8 mouse cellular contexts compared by ENCODE assay signal in genomic region chr7:44474419-44474818, GRCm38 (mm10). TPM values are rescaled to one million over a fixed set of nuclear protein-coding genes. Genes with fewer than 3 reads are reported as not detected.
A peak's percentile ranks its signal among the peaks of the same experiment; 100 is the strongest.
DNase-seq lines count a peak whose midpoint lies in the region; ATAC-seq lines count a peak whose summit lies in the region.

No protein-coding gene starts in this region.

- no peaks in the 10 kb centered on the region for H3K36me3 ChIP-seq in forebrain, embryonic 12.5 days (replicated peaks)
- no peaks in the 10 kb centered on the region for H3K36me3 ChIP-seq in heart, embryonic 15.5 days
- no peaks in the 10 kb centered on the region for H3K36me3 ChIP-seq in neural tube, embryonic 14.5 days (ENCODE audit: control insufficient read depth, insufficient read depth, low read length)

- no peaks in the 10 kb centered on the region for H3K9me3 ChIP-seq in forebrain, embryonic 12.5 days
- H3K9me3 ChIP-seq in heart, embryonic 15.5 days (replicated peaks) = no peaks in the 10 kb centered on the region
- H3K9me3 ChIP-seq in neural tube, embryonic 14.5 days (ENCODE audit: control insufficient read depth, low read length) = no peaks in the 10 kb centered on the region

- no peak overlapping the region for H3K4me2 ChIP-seq in forebrain, embryonic 12.5 days
- H3K4me2 ChIP-seq in heart, embryonic 15.5 days = peak overlapping the region; percentile 65
- no peak overlapping the region for H3K4me2 ChIP-seq in neural tube, embryonic 14.5 days (ENCODE audit: low read depth, low read length)

- peak; percentile 56 to 63 for DNase-seq in cerebellum, adult 18-20 months
- no peak for DNase-seq in cerebellum, adult 11 months
- peak; percentile 86 for DNase-seq in left cerebral cortex, adult 11 months (ENCODE audit: low spot score)
- DNase-seq in ovary, postnatal 14 days (ENCODE audit: low spot score) = no peak
- no peak for DNase-seq in T-cell, adult 2 months (ENCODE audit: low spot score)

- peaks cover 39% of the 10 kb centered on the region for H3K27me3 ChIP-seq in forebrain, embryonic 12.5 days
- 0 out of 2 replicates have a peak, but pooled peaks cover 4% of the 10 kb centered on the region for H3K27me3 ChIP-seq in heart, embryonic 15.5 days
- H3K27me3 ChIP-seq in neural tube, embryonic 14.5 days (ENCODE audit: control insufficient read depth, insufficient read depth, low read length) = no peaks in the 10 kb centered on the region

- WGBS in forebrain, embryonic 12.5 days = 16% methylated on average over 4 of the region's 4 CpGs
- WGBS in heart, embryonic 15.5 days = 10% methylated on average over 4 of the region's 4 CpGs
- 13% methylated on average over 3 of the region's 4 CpGs for WGBS in neural tube, embryonic 14.5 days

- H3K4me1 ChIP-seq in forebrain, embryonic 12.5 days = peaks cover 33% of the 10 kb centered on the region
- H3K4me1 ChIP-seq in heart, embryonic 15.5 days (replicated peaks) = peaks cover 46% of the 10 kb centered on the region
- H3K4me1 ChIP-seq in neural tube, embryonic 14.5 days (ENCODE audit: control insufficient read depth, insufficient read depth, low read length) = peaks cover 7% of the 10 kb centered on the region

- peak; percentile 83 for ATAC-seq in forebrain, embryonic 12.5 days (ENCODE audit: low FRiP score)
- ATAC-seq in heart, embryonic 15.5 days (replicated peaks; ENCODE audit: insufficient number of reproducible peaks, insufficient read depth, low FRiP score, low read depth) = no peak
- peak; percentile 78 for ATAC-seq in neural tube, embryonic 14.5 days (ENCODE audit: low read depth)

- no peak overlapping the region for H3K4me3 ChIP-seq in forebrain, embryonic 12.5 days (replicated peaks)
- H3K4me3 ChIP-seq in heart, embryonic 15.5 days = peak overlapping the region; percentile 56
- H3K4me3 ChIP-seq in neural tube, embryonic 14.5 days (ENCODE audit: low read depth, low read length) = no peak overlapping the region

- peak overlapping the region; percentile 36; the same call in 1 of the 2 replicates for H3K9ac ChIP-seq in forebrain, embryonic 12.5 days
- H3K9ac ChIP-seq in heart, embryonic 15.5 days = peak overlapping the region; percentile 75
- H3K9ac ChIP-seq in neural tube, embryonic 14.5 days (replicated peaks; ENCODE audit: low read depth, low read length) = 0 out of 2 replicates have a peak overlapping the region, but pooled peaks have one; percentile 25

- H3K27ac ChIP-seq in forebrain, embryonic 12.5 days = peak overlapping the region; percentile 39
- peak overlapping the region; percentile 99 for H3K27ac ChIP-seq in heart, embryonic 15.5 days
- H3K27ac ChIP-seq in neural tube, embryonic 14.5 days (ENCODE audit: low read depth, low read length) = peak overlapping the region; percentile 60; the same call in 1 of the 2 replicates

RNA-seq across cellular contexts. Expression of gene Josd2, which starts 6.6 kb away (rescaled TPM):
- 47.2 and 56.8 TPM in 2 replicates for polyA plus RNA-seq in forebrain, embryonic 12.5 days (2016; fragmentation: Nextera tagmentation; extraction: Ambion mirVana)
- 134 and 146 TPM in 2 replicates for polyA plus RNA-seq in heart, embryonic 15.5 days (2015; fragmentation: Nextera tagmentation; extraction: Ambion mirVana)
- polyA plus RNA-seq in neural tube, embryonic 14.5 days (2014; fragmentation: Nextera tagmentation; extraction: Ambion mirVana) = 26.9 and 33.4 TPM in 2 replicates

RNA-seq across cellular contexts. Expression of gene Aspdh, which starts 9.2 kb away (rescaled TPM):
- polyA plus RNA-seq in forebrain, embryonic 12.5 days (2016; fragmentation: Nextera tagmentation; extraction: Ambion mirVana) = 4.8 TPM in 2 replicates
- 0.43 and 0.74 TPM in 2 replicates for polyA plus RNA-seq in heart, embryonic 15.5 days (2015; fragmentation: Nextera tagmentation; extraction: Ambion mirVana)
- polyA plus RNA-seq in neural tube, embryonic 14.5 days (2014; fragmentation: Nextera tagmentation; extraction: Ambion mirVana) = 3.3 and 5.2 TPM in 2 replicates

RNA-seq across cellular contexts. Expression of gene Emc10, which starts 21.9 kb away (rescaled TPM):
- 121 and 125 TPM in 2 replicates for polyA plus RNA-seq in forebrain, embryonic 12.5 days (2016; fragmentation: Nextera tagmentation; extraction: Ambion mirVana)
- 81.6 and 109 TPM in 2 replicates for polyA plus RNA-seq in heart, embryonic 15.5 days (2015; fragmentation: Nextera tagmentation; extraction: Ambion mirVana)
- polyA plus RNA-seq in neural tube, embryonic 14.5 days (2014; fragmentation: Nextera tagmentation; extraction: Ambion mirVana) = 153 and 162 TPM in 2 replicates

RNA-seq across cellular contexts. Expression of gene Fam71e1, which starts 22.0 kb away (rescaled TPM):
- polyA plus RNA-seq in forebrain, embryonic 12.5 days (2016; fragmentation: Nextera tagmentation; extraction: Ambion mirVana) = 29.8 and 34.2 TPM in 2 replicates
- polyA plus RNA-seq in heart, embryonic 15.5 days (2015; fragmentation: Nextera tagmentation; extraction: Ambion mirVana) = 8.7 and 11.5 TPM in 2 replicates
- 19.5 and 24.9 TPM in 2 replicates for polyA plus RNA-seq in neural tube, embryonic 14.5 days (2014; fragmentation: Nextera tagmentation; extraction: Ambion mirVana)

RNA-seq across cellular contexts. Expression of gene Lrrc4b, which starts 45.6 kb away (rescaled TPM):
- 10.6 and 12.0 TPM in 2 replicates for polyA plus RNA-seq in forebrain, embryonic 12.5 days (2016; fragmentation: Nextera tagmentation; extraction: Ambion mirVana)
- polyA plus RNA-seq in heart, embryonic 15.5 days (2015; fragmentation: Nextera tagmentation; extraction: Ambion mirVana) = 1.8 TPM in 2 replicates
- 21.9 and 28.1 TPM in 2 replicates for polyA plus RNA-seq in neural tube, embryonic 14.5 days (2014; fragmentation: Nextera tagmentation; extraction: Ambion mirVana)

Comparison
In these comparisons a context has a peak if more than half of its experiments do, and no peak if none do; other contexts are left out.
1. DNase-seq: peak in cerebellum, adult 18-20 months (2 of 2) and left cerebral cortex, adult 11 months (single experiment); none in cerebellum, adult 11 months (single experiment), ovary, postnatal 14 days (single experiment) and T-cell, adult 2 months (single experiment).
2. H3K27ac ChIP-seq: peak in every context shown above with its lines; median percentile 99 in heart, embryonic 15.5 days; 60 in neural tube, embryonic 14.5 days; 39 in forebrain, embryonic 12.5 days.
3. H3K9ac ChIP-seq: peak in every context shown above with its lines; median percentile 75 in heart, embryonic 15.5 days; 36 in forebrain, embryonic 12.5 days; 25 in neural tube, embryonic 14.5 days.